Mouse (Mus musculus) heart, embryonic 12.5 days (tissue): Measurements from ENCODE around the gene Ino80e. TPM values are rescaled to one million over a fixed set of nuclear protein-coding genes. Genes with fewer than 3 reads are reported as not detected.
A peak's percentile ranks its signal among the peaks of the same experiment; 100 is the strongest.

Experiments
- ATAC-seq: fragments of 200-750 bp; cut with Nextera tagmentation; 2 replicates; pipeline ENCODE4 v1.8.0; 2017; ENCODE audit warnings: moderate TSS enrichment, moderate library complexity; ENCODE audit not compliant: insufficient number of reproducible peaks, low FRiP score
- H3K27ac ChIP-seq: fragments of 300-500 bp; sonication (generic); 2 replicates; pipeline ENCODE4 v1.5.1; 2016; ENCODE audit warnings: mild to moderate bottlenecking, moderate library complexity; ENCODE audit not compliant: poor library complexity, severe bottlenecking
- H3K27me3 ChIP-seq: fragments of 300-500 bp; sonication (generic); replicated peaks from 2 replicates; pipeline ENCODE4 v1.6.1; 2016; ENCODE audit warnings: mild to moderate bottlenecking, moderate library complexity
- H3K36me3 ChIP-seq: fragments of 300-500 bp; sonication (generic); 2 replicates; pipeline ENCODE4 v1.6.1; 2016; ENCODE audit warnings: mild to moderate bottlenecking, moderate library complexity
- H3K4me1 ChIP-seq: fragments of 300-500 bp; sonication (generic); replicated peaks from 2 replicates; pipeline ENCODE4 v1.6.1; 2016; ENCODE audit warnings: mild to moderate bottlenecking
- H3K4me2 ChIP-seq: fragments of 300-500 bp; sonication (generic); 2 replicates; pipeline ENCODE4 v1.6.1; 2016; ENCODE audit warnings: mild to moderate bottlenecking, moderate library complexity
- H3K4me3 ChIP-seq: fragments of 300-500 bp; sonication (generic); 2 replicates; pipeline ENCODE4 v1.5.1; 2016; ENCODE audit warnings: mild to moderate bottlenecking
- H3K9ac ChIP-seq: fragments of 300-500 bp; sonication (generic); 2 replicates; pipeline ENCODE4 v1.6.1; 2016; ENCODE audit warnings: mild to moderate bottlenecking, moderate library complexity
- H3K9me3 ChIP-seq: fragments of 300-500 bp; sonication (generic); replicated peaks from 2 replicates; pipeline ENCODE4 v1.6.1; 2016; ENCODE audit warnings: mild to moderate bottlenecking, moderate library complexity
- WGBS: fragments of 180-500 bp; shearing (Covaris S2); methylation state at CpG from one replicate; pipeline ENCODE4 v1.1.7; 2016; 5-methylcytosine and 5-hydroxymethylcytosine counted together
- polyA plus RNA-seq: library from polyadenylated mRNA; unstranded; fragments of >200 nt; fragmentation: Nextera tagmentation; extraction: Ambion mirVana; gene quantifications from 2 replicates; pipeline ENCODE4 v1.2.1, GENCODE M21; 2016

Ino80e gene
- polyA plus RNA-seq, 1 experiment from 2014 or later = 62.9 TPM

GRCm38 (mm10) chr7:126825952-126826351 is 36.2 kb downstream of the Ino80e start:
- Histone ChIP-seq H3K9ac (no peak overlapping the region), H3K9me3 (no peaks in the 10 kb centered on the region), H3K4me2 (no peak overlapping the region), H3K4me3 (no peak overlapping the region), H3K36me3 (no peaks in the 10 kb centered on the region), H3K27me3 (peaks cover 82% of the 10 kb centered on the region), H3K4me1 (peaks cover 15% of the 10 kb centered on the region), H3K27ac (no peak overlapping the region)
- ATAC-seq = no peak
- 60% methylated on average over 5 of the region's 5 CpGs for WGBS

GRCm38 (mm10) chr7:126825403-126825802 is 36.8 kb downstream of the Ino80e start:
- WGBS = 16% methylated on average over 8 of the region's 8 CpGs
- Histone ChIP-seq H3K4me3 (no peak overlapping the region), H3K36me3 (no peaks in the 10 kb centered on the region), H3K4me2 (no peak overlapping the region), H3K9me3 (no peaks in the 10 kb centered on the region), H3K27ac (no peak overlapping the region), H3K4me1 (peaks cover 15% of the 10 kb centered on the region), H3K9ac (no peak overlapping the region), H3K27me3 (peaks cover 76% of the 10 kb centered on the region)
- ATAC-seq = no peak

- Histone ChIP-seq H3K4me1 (peaks cover 15% of the 10 kb centered on the region), H3K9me3 (no peaks in the 10 kb centered on the region), H3K4me3 (no peak overlapping the region), H3K4me2 (no peak overlapping the region), H3K36me3 (no peaks in the 10 kb centered on the region), H3K27me3 (peaks cover 62% of the 10 kb centered on the region), H3K9ac (no peak overlapping the region), H3K27ac (no peak overlapping the region)
- WGBS = 17% methylated on average over 9 of the region's 10 CpGs
- ATAC-seq = no peak
Observed at GRCm38 (mm10) chr7:126823940-126824339, 38.2 kb downstream of the Ino80e start.

GRCm38 (mm10) chr7:126823202-126823711 is 38.9 kb downstream of the Ino80e start:
- Histone ChIP-seq H3K9me3 (no peaks in the 10 kb centered on the region), H3K27ac (no peak overlapping the region), H3K4me1 (peaks cover 15% of the 10 kb centered on the region), H3K36me3 (no peaks in the 10 kb centered on the region), H3K4me2 (peak overlapping the region; percentile 64), H3K4me3 (peak overlapping the region; percentile 33), H3K9ac (0 out of 2 replicates have a peak overlapping the region, but pooled peaks have one; percentile 2), H3K27me3 (peaks cover 55% of the 10 kb centered on the region)
- WGBS = 3% methylated on average over 13 of the region's 19 CpGs
- no peak for ATAC-seq

DNA sequence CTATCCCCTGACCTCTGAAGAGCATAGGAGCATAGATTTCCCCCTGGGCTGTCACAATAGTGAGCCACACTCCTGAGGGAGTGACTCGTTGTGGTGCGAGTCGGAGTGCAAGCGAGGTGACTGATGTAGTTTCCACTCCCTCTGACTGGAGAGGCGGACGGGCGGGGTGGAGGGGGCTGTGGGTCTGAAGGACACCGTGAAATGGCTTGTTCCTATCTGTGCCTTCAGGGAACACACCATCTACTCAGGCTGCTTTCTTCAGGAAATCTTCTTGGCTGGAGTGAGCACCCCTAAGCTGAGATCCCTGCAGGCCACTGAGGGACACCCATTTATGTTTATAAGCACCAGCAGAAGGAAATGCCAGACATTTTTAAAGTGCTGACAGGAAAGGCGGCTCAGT is 39.4 kb downstream of the Ino80e start:
- Histone ChIP-seq H3K4me1 (peaks cover 15% of the 10 kb centered on the region), H3K4me2 (peak overlapping the region; percentile 64), H3K27ac (no peak overlapping the region), H3K4me3 (peak overlapping the region; percentile 33), H3K36me3 (no peaks in the 10 kb centered on the region), H3K9me3 (no peaks in the 10 kb centered on the region), H3K9ac (0 out of 2 replicates have a peak overlapping the region, but pooled peaks have one; percentile 2), H3K27me3 (peaks cover 53% of the 10 kb centered on the region)
- WGBS = 6% methylated on average over 9 of the region's 9 CpGs
- no peak for ATAC-seq

DNA sequence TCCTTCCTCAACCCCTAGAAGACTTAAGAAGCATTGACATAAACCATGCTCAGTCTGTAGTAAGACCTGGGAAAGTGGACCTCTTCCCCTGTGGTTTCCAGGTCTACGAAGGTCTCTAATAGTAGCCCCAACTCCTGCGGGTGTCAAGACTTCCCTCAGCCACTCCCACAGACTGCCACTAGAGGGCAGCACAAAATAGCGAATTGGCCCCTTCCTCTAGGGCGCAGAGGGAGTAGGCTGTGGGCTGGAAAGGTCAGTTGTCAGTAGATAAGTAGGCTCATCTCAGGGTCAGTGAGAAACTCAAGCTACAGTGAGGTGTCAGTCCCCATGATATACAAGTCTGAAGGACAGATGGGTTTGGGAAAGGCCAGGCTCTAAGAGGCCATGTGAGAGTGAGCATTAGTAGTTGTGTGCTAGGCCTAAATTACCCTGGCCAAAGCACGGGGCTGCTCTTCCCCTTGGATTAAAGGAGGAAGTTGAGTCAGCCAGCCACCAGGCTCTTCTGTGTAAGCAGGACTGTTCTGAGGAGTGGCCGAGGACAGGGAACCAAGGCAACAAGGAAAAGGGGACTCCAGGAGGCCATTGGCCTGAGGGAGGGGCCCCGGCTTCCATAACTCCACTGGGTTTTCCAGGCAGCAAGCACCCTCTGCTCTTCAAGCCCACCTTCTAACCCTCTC is 40.2 kb downstream of the Ino80e start:
- Histone ChIP-seq H3K36me3 (no peaks in the 10 kb centered on the region), H3K27ac (no peak overlapping the region), H3K4me1 (peaks cover 15% of the 10 kb centered on the region), H3K27me3 (peaks cover 45% of the 10 kb centered on the region), H3K9ac (no peak overlapping the region), H3K4me3 (no peak overlapping the region), H3K4me2 (no peak overlapping the region), H3K9me3 (no peaks in the 10 kb centered on the region)
- peak; percentile 43 for ATAC-seq
- WGBS = 19% methylated on average over 7 of the region's 7 CpGs

DNA sequence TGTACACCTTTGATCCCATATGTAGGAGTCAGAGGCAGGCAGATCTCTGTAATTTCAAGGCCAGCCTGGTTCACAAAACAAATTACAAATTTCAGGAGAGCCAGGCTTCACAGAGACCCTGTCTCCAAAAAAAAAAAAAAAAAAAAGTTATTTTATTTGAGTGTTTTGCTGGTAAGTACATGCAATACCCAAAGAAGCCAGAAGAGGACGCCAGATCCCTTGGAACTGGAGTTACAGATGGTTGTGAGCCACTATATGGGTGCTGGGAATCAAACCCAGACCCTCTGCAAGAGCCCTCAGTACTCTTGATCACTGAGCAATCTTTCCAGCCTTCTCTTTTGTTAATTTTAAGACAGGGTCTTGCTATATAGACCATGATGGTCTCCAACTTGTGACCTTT is 43.4 kb downstream of the Ino80e start:
- no peaks in the 10 kb centered on the region for H3K36me3 ChIP-seq
- WGBS = 33% methylated on average over 1 of the region's 1 CpGs

GRCm38 (mm10) chr7:126817595-126817994 is 44.6 kb downstream of the Ino80e start:
- no peaks in the 10 kb centered on the region for H3K36me3 ChIP-seq
- no peak overlapping the region for H3K4me3 ChIP-seq
- no peak overlapping the region for H3K9ac ChIP-seq
- H3K4me1 ChIP-seq = 0 out of 2 replicates have a peak, but pooled peaks cover 6% of the 10 kb centered on the region
- ATAC-seq = no peak
- no peak overlapping the region for H3K4me2 ChIP-seq
- no peak overlapping the region for H3K27ac ChIP-seq
- peaks cover 8% of the 10 kb centered on the region for H3K27me3 ChIP-seq
- 77% methylated on average over 7 of the region's 7 CpGs for WGBS
- no peaks in the 10 kb centered on the region for H3K9me3 ChIP-seq

More for the DNA sequence above, 43.4 kb downstream of the Ino80e start:
- peaks cover 17% of the 10 kb centered on the region for H3K27me3 ChIP-seq
- no peak overlapping the region for H3K4me3 ChIP-seq
- H3K9me3 ChIP-seq = no peaks in the 10 kb centered on the region
- peaks cover 15% of the 10 kb centered on the region for H3K4me1 ChIP-seq
- H3K4me2 ChIP-seq = no peak overlapping the region
- no peak overlapping the region for H3K27ac ChIP-seq
- ATAC-seq = no peak
- no peak overlapping the region for H3K9ac ChIP-seq

- ATAC-seq = no peak
- Histone ChIP-seq H3K27ac (no peak overlapping the region), H3K9ac (no peak overlapping the region), H3K4me1 (no peaks in the 10 kb centered on the region), H3K4me2 (no peak overlapping the region), H3K27me3 (0 out of 2 replicates have a peak, but pooled peaks cover 8% of the 10 kb centered on the region), H3K4me3 (no peak overlapping the region), H3K36me3 (no peaks in the 10 kb centered on the region), H3K9me3 (no peaks in the 10 kb centered on the region)
- 80% methylated on average over 8 of the region's 8 CpGs for WGBS
Observed at GRCm38 (mm10) chr7:126816494-126816893, 45.7 kb downstream of the Ino80e start.

GRCm38 (mm10) chr7:126815726-126816222 is 46.4 kb downstream of the Ino80e start:
- ATAC-seq = no peak
- Histone ChIP-seq H3K27ac (no peak overlapping the region), H3K9ac (no peak overlapping the region), H3K27me3 (0 out of 2 replicates have a peak, but pooled peaks cover 8% of the 10 kb centered on the region), H3K36me3 (no peaks in the 10 kb centered on the region), H3K4me2 (no peak overlapping the region), H3K4me3 (no peak overlapping the region), H3K9me3 (no peaks in the 10 kb centered on the region), H3K4me1 (no peaks in the 10 kb centered on the region)
- WGBS = 64% methylated on average over 8 of the region's 8 CpGs

- 38% methylated on average over 5 of the region's 5 CpGs for WGBS
- H3K27me3 ChIP-seq = 0 out of 2 replicates have a peak, but pooled peaks cover 8% of the 10 kb centered on the region
- H3K27ac ChIP-seq = peak overlapping the region; percentile 83
- ATAC-seq = no peak
- H3K9me3 ChIP-seq = no peaks in the 10 kb centered on the region
- H3K4me3 ChIP-seq = no peak overlapping the region
- H3K4me1 ChIP-seq = peaks cover 29% of the 10 kb centered on the region
- peak overlapping the region; percentile 82 for H3K4me2 ChIP-seq
- H3K36me3 ChIP-seq = 0 out of 2 replicates have a peak, but pooled peaks cover 5% of the 10 kb centered on the region
- peak overlapping the region; percentile 84; the same call in 1 of the 2 replicates for H3K9ac ChIP-seq
Observed at GRCm38 (mm10) chr7:126809723-126810369, 52.3 kb downstream of the Ino80e start.
